Mouse (Mus musculus) left cerebral cortex, adult 18-20 months (tissue): Measurements from ENCODE around the gene Rab3a. TPM values are rescaled to one million over a fixed set of nuclear protein-coding genes. Genes with fewer than 3 reads are reported as not detected.

Source experiments
- DNase-seq, 2 experiments: peaks; one replicate each; pipeline ENCODE4 v3.0.0; 2021 to 2022; ENCODE audit warnings: low spot score in 2 of 2, mixed read lengths in 1 of 2
- microRNA-seq, 2 experiments: library from miRNA; unstranded; fragments of <30 nt; microRNA quantifications; one replicate each; pipeline ENCODE4 v1.2.0; 2021
- total RNA-seq, 2 experiments: library from RNA; stranded (reverse); gene quantifications; 2 replicates each; pipeline ENCODE4 v1.2.3; 2021

Rab3a gene
- total RNA-seq, 2 experiments from 2014 or later: 870 to 892 TPM

- peak; percentile 79 to 85 for DNase-seq
Measured at GRCm38 (mm10) chr8:70797081-70798070, 42.9 kb downstream of the Rab3a start.

GRCm38 (mm10) chr8:70798281-70798680 lies 43.8 kb downstream of the Rab3a start:
- peak in 1 of 2 experiments; percentile 49 for DNase-seq

- DNase-seq: peak; percentile 71 to 81
Measured at GRCm38 (mm10) chr8:70800648-70801047, 46.2 kb downstream of the Rab3a start.

- DNase-seq: peak; percentile 87 to 89
Measured at GRCm38 (mm10) chr8:70801156-70801555, 46.7 kb downstream of the Rab3a start.

GRCm38 (mm10) chr8:70801830-70802229 lies 47.4 kb downstream of the Rab3a start:
- DNase-seq: no peak

- DNase-seq: no peak
Measured at GRCm38 (mm10) chr8:70802786-70803510, 48.5 kb downstream of the Rab3a start.

- DNase-seq: peak; percentile 83 to 87
Measured at GRCm38 (mm10) chr8:70803761-70804480, 49.4 kb downstream of the Rab3a start.

- peak; percentile 85 to 88 for DNase-seq
Measured at GRCm38 (mm10) chr8:70804481-70805206, 50.2 kb downstream of the Rab3a start, which contains the start of gene Mast3. Gene Mast3, minus strand, starts transcription at chr8:70805054.

GRCm38 (mm10) chr8:70806541-70806940 lies 52.1 kb downstream of the Rab3a start:
- DNase-seq: no peak

- DNase-seq: no peak
Measured at GRCm38 (mm10) chr8:70807304-70807703, 52.8 kb downstream of the Rab3a start.

- DNase-seq: no peak
Measured at GRCm38 (mm10) chr8:70808239-70808638, 53.8 kb downstream of the Rab3a start, which contains the start of gene Il12rb1. Gene Il12rb1, plus strand, starts transcription at chr8:70808449.

Small RNA genes lying within 50 kb of the gene (microRNA-seq; reads per million reads assigned to microRNA genes)
- 8.7 to 14.2 reads per million in 2 experiments for gene Mir7240

Other genes with a start within 250 kb of the Rab3a start
- 100 to 1,000 TPM; 118 to 122 TPM for gene Rex1bd, start 247.9 kb upstream of the Rab3a start, total RNA-seq
- gene Uba52, start 243.9 kb upstream of the Rab3a start, total RNA-seq: 100 to 1,000 TPM; 924 to 953 TPM
- 100 to 1,000 TPM; 407 to 421 TPM for gene Fkbp8, start 227.0 kb upstream of the Rab3a start, total RNA-seq
- gene Kxd1, start 226.7 kb upstream of the Rab3a start, total RNA-seq: 10 to 100 TPM; 44.8 to 46.4 TPM
- 10 to 100 TPM; 19.0 to 21.6 TPM for gene Ell, start 215.2 kb upstream of the Rab3a start, total RNA-seq
- 10 to 100 TPM; 50.4 to 60.8 TPM for gene Isyna1, start 160.3 kb upstream of the Rab3a start, total RNA-seq
- 100 to 1,000 TPM; 250 to 264 TPM for gene Ssbp4, start 145.8 kb upstream of the Rab3a start, total RNA-seq
- gene Lrrc25, start 138.5 kb upstream of the Rab3a start, total RNA-seq: 1 to 10 TPM in 1 of 2 experiments, under 1 TPM in 1; 0.70 to 1.0 TPM
- gene Gdf15, start 122.2 kb upstream of the Rab3a start, total RNA-seq: not detected
- gene Pgpep1, start 94.3 kb upstream of the Rab3a start, total RNA-seq: 10 to 100 TPM; 11.6 to 17.9 TPM
- 10 to 100 TPM; 65.0 to 70.9 TPM for gene Lsm4, start 81.4 kb upstream of the Rab3a start, total RNA-seq
- gene Jund, start 55.7 kb upstream of the Rab3a start, total RNA-seq: 100 to 1,000 TPM; 221 to 289 TPM
- under 1 TPM; 0.09 to 0.16 TPM for gene Iqcn, start 51.2 kb upstream of the Rab3a start, total RNA-seq
- not detected for gene Gm3336, start 36.1 kb upstream of the Rab3a start, total RNA-seq
- 1 to 10 TPM; 1.6 to 3.4 TPM for gene Pde4c, start 31.0 kb upstream of the Rab3a start, total RNA-seq
- gene Mpv17l2, start 6.3 kb downstream of the Rab3a start, total RNA-seq: 10 to 100 TPM; 31.3 to 31.4 TPM
- gene Pik3r2, start 22.0 kb downstream of the Rab3a start, total RNA-seq: 100 to 1,000 TPM; 150 to 153 TPM
- 100 to 1,000 TPM; 317 to 334 TPM for gene Mast3, start 50.4 kb downstream of the Rab3a start, total RNA-seq
- under 1 TPM; 0.63 to 0.77 TPM for gene Il12rb1, start 53.8 kb downstream of the Rab3a start, total RNA-seq
- 10 to 100 TPM; 12.0 to 13.3 TPM for gene Arrdc2, start 85.0 kb downstream of the Rab3a start, total RNA-seq
- gene Kcnn1, start 108.6 kb downstream of the Rab3a start, total RNA-seq: 10 to 100 TPM; 17.4 to 19.3 TPM
- 100 to 1,000 TPM; 101 to 102 TPM for gene Ccdc124, start 119.3 kb downstream of the Rab3a start, total RNA-seq
- 10 to 100 TPM; 12.8 to 13.0 TPM for gene Slc5a5, start 138.1 kb downstream of the Rab3a start, total RNA-seq
- 100 to 1,000 TPM; 682 to 726 TPM for gene Rpl18a, start 142.7 kb downstream of the Rab3a start, total RNA-seq
- 10 to 100 TPM; 87.1 to 98.0 TPM for gene Map1s, start 151.3 kb downstream of the Rab3a start, total RNA-seq